15 mouse cellular contexts compared by ENCODE assay signal in genomic region chr4:101510111-101510903, GRCm38 (mm10). TPM values are rescaled to one million over a fixed set of nuclear protein-coding genes. Genes with fewer than 3 reads are reported as not detected.
A peak's percentile ranks its signal among the peaks of the same experiment; 100 is the strongest.
DNase-seq lines count a peak whose midpoint lies in the region; ATAC-seq lines count a peak whose summit lies in the region.
"Had no signal": no experiment of that assay in that cellular context is flagged by ENCODE, and none has a peak within 500 bp of the region (broad histone marks: within the 10 kb centered on the region; RNA-seq: fewer than 3 reads in every experiment).

No protein-coding gene starts in this region.

- no peak overlapping the region for H3K4me3 ChIP-seq in hindbrain, embryonic 13.5 days
- no peak overlapping the region for H3K4me3 ChIP-seq in hindbrain, embryonic 10.5 days
- H3K4me3 ChIP-seq: limb, embryonic 15.5 days had no signal

- 0 out of 2 replicates have a peak overlapping the region, but pooled peaks have one; percentile 94 for H3K4me2 ChIP-seq in hindbrain, embryonic 13.5 days

- no peak for ATAC-seq in hindbrain, embryonic 13.5 days (ENCODE audit: low FRiP score)

- WGBS in hindbrain, embryonic 13.5 days, result 87% methylated on average over 8 of the region's 8 CpGs
- 88% methylated on average over 8 of the region's 8 CpGs for WGBS in hindbrain, embryonic 10.5 days

- no peaks in the 10 kb centered on the region for H3K27me3 ChIP-seq in hindbrain, embryonic 13.5 days
- peaks cover 19% of the 10 kb centered on the region for H3K27me3 ChIP-seq in hindbrain, embryonic 10.5 days (ENCODE audit: insufficient read depth, poor library complexity, severe bottlenecking)
- H3K27me3 ChIP-seq: neural tube, embryonic 12.5 days had no signal

- no peaks in the 10 kb centered on the region for H3K36me3 ChIP-seq in hindbrain, embryonic 13.5 days
- no peaks in the 10 kb centered on the region for H3K36me3 ChIP-seq in hindbrain, embryonic 10.5 days
- H3K36me3 ChIP-seq: limb, embryonic 15.5 days; neural tube, embryonic 12.5 days had no signal

- H3K27ac ChIP-seq in hindbrain, embryonic 13.5 days, result no peak overlapping the region
- no peak overlapping the region for H3K27ac ChIP-seq in hindbrain, embryonic 10.5 days
- H3K27ac ChIP-seq: limb, embryonic 15.5 days; neural tube, embryonic 12.5 days had no signal

- no peaks in the 10 kb centered on the region for H3K9me3 ChIP-seq in hindbrain, embryonic 13.5 days
- no peaks in the 10 kb centered on the region for H3K9me3 ChIP-seq in hindbrain, embryonic 10.5 days
- H3K9me3 ChIP-seq: limb, embryonic 15.5 days; neural tube, embryonic 12.5 days had no signal

- no peak for DNase-seq in hindbrain, embryonic 10.5 days (ENCODE audit: low spot score)
- peak; percentile 24 for DNase-seq in thymus, postnatal 25 days
- DNase-seq in thymus, adult 18-20 months, result no peak
- peak; percentile 18 for DNase-seq in induced T-regulatory cell, adult 2 months (ENCODE audit: low read depth)
- DNase-seq in urinary bladder, adult 2 months (ENCODE audit: low spot score), result no peak
- no peak for DNase-seq in adrenal gland, adult (ENCODE audit: inconsistent age in 2 of 2, low spot score in 1 of 2)
- DNase-seq: cerebellum, adult 11-12 months; heart, postnatal 10 days; kidney, adult 18-20 months; lung, adult 18-20 months; right cerebral cortex, adult 18-20 months; spleen, adult 18-20 months had no signal

- no peak overlapping the region; the same call in 1 of the 2 replicates for H3K9ac ChIP-seq in hindbrain, embryonic 13.5 days
- H3K9ac ChIP-seq: limb, embryonic 15.5 days had no signal

- H3K4me1 ChIP-seq in hindbrain, embryonic 13.5 days (replicated peaks), result peaks cover 16% of the 10 kb centered on the region
- H3K4me1 ChIP-seq in hindbrain, embryonic 10.5 days (replicated peaks), result peaks cover 18% of the 10 kb centered on the region

RNA-seq across cellular contexts. Expression of gene Dnajc6, which starts 13.9 kb away (rescaled TPM):
- 31.2 and 33.5 TPM in 2 replicates for polyA plus RNA-seq in hindbrain, embryonic 13.5 days (2015; fragmentation: Nextera tagmentation; extraction: Ambion mirVana)
- polyA plus RNA-seq in hindbrain, embryonic 10.5 days (2016; fragmentation: Nextera tagmentation; extraction: Ambion mirVana), result 1.6 and 3.7 TPM in 2 replicates
- polyA plus RNA-seq in urinary bladder, adult 2 months (2012; rRNA removed), result 3.4 TPM in 2 replicates

Comparison
In these comparisons a context has a peak if more than half of its experiments do, and no peak if none do; other contexts are left out.
1. DNase-seq: peak in thymus, postnatal 25 days (single experiment) and induced T-regulatory cell, adult 2 months (single experiment); none in hindbrain, embryonic 10.5 days (single experiment), thymus, adult 18-20 months (0 of 2), urinary bladder, adult 2 months (single experiment) and adrenal gland, adult (0 of 2).